Mouse (Mus musculus) right cerebral cortex, adult 18-20 months (tissue): ENCODE results near the gene Plod1.

Source experiments
- DNase-seq: peaks from one replicate; pipeline ENCODE4 v3.0.0; 2022; ENCODE audit warnings: mixed read lengths

Gene Plod1

GRCm38 (mm10) chr4:147936331-147936954, at the start of gene Plod1:
TSS of gene Plod1 (minus strand) at chr4:147936767.
- peak; percentile 80 for DNase-seq

GRCm38 (mm10) chr4:147985205-147986132, 48.9 kb upstream of the Plod1 start, which contains the start of gene Nppb:
TSS of gene Nppb (plus strand) at chr4:147985788.
- DNase-seq, result no peak

GRCm38 (mm10) chr4:147979441-147979860, 42.9 kb upstream of the Plod1 start:
- DNase-seq, result no peak

GRCm38 (mm10) chr4:147978391-147978790, 41.8 kb upstream of the Plod1 start:
- no peak for DNase-seq

- DNase-seq, result no peak
Measured at GRCm38 (mm10) chr4:147977726-147978125, 41.2 kb upstream of the Plod1 start.

DNA sequence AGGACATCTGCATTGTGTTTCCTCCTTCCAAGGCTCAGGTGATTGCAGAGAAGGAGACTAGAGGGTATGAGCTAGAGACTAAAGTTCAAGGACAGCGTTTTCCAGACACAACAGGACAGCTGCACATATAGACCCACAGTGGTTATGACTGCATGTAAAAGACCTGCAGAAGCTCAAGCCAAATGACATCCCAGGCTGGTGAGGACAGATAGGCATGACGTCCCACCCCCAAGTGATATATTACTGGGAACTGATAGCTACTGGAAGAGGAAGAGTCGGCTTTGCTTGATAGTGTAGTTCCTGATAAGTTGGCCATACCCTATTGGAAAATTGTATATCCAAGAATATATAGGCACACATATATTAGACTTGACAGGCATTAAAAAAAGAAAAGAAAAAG, 39.7 kb upstream of the Plod1 start:
- no peak for DNase-seq

GRCm38 (mm10) chr4:147969337-147969736, 32.8 kb upstream of the Plod1 start:
- no peak for DNase-seq

DNA sequence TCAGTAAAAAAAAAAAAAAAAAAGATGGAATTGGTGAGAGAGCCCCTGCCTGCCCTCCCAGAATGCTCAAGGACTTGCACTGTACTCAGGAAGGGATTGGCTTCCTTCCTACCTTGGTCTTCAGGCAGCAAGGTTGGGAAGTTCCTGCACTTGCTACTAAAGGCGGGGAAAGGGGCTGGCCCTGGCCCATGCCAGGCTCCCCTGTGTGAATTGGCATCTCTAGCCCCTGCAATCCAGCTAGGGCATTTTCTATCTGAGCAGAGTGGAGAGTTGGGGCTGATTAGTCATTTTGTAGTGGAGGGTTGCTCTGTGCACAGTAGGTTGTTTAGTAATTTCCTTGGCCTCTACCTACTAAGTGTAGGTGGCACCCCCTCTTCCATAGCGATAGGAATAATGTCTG, 32.2 kb upstream of the Plod1 start:
- DNase-seq, result no peak

GRCm38 (mm10) chr4:147965712-147966111, 29.1 kb upstream of the Plod1 start:
- DNase-seq, result no peak

DNA sequence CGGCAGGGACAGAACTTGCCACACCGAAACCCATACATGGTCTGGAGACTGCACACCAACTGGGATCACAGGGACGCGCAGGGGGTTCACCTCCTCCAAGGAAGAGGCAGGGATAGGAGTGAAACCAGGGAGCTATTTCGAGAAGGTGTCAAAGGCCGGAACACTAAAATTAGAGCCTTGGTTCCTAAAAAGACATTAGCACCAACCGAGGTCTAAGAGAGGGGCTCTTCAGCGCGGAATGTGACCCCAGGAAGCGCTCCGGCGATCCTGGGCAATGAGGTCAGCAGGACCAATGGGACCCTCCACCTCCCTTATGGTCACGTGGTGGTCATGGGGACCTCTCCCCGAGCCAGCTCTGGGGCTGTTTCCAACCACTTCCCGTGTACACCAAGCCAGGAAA, 27.1 kb upstream of the Plod1 start:
- no peak for DNase-seq

- no peak for DNase-seq
Measured at GRCm38 (mm10) chr4:147962781-147963180, 26.2 kb upstream of the Plod1 start.

DNA sequence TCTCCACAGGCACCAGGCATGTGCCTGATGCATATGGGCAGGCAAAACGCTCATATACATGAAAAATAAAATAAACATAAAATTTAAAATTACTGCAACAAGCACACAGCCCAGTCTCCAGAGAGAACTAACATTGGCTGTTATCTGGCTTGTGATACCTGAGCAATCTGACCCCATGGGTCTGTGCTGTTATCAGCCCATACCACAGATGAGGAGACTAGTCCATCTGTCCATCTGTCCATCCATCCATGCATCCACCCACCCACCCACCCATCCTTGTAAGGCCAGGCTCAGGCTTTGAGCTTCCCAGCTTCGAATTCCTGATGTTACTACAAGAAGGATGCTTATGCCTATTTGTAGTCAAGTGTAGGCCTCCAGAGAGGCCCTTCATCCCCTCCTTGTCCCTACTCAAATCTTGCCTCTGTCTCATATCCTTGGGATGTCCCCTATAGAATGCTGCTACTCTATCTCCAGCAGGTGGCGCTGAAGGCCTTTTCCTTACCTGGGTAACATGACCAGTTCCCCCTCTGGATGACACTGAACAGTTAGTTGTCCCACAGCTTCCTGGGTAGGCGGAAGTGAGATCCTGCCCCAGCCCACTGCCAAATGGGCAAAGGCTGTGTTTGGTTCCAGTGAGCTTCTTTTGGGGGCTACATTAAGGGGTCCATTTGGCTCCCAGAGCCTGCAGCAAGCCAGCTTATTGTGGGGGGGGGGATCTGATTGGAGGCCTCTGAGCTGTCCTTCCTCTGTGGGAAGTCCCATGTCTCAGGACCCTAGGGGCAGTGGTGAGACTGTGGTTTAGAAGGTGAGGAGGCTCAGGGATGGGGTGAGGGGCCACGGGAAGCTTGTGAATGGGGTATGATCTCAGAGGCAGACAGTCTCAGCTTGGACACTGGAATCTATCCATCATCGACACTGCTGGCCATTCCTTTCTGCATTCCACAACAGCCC, 23.6 kb upstream of the Plod1 start:
- DNase-seq, result peak; percentile 35

DNA sequence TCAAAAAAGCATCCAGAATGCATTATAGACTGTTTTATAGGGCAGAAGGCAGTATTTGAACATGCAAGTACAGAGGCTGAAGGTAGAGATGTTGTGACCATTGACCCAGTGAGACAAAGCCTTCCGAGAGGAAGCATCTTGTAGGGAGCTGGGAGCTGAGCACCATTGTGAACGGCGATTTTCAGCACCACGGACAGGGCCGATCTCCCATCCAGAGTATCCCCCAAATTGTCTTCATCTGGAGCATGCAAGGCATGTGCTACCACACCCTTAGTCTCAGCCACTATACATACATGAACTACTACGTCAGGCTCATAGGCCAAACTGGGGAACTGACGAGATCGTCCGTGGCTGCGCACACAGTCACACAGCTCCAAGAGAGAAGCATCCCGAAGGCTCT, 20.6 kb upstream of the Plod1 start:
- DNase-seq, result no peak

- DNase-seq, result peak; percentile 34
Measured at GRCm38 (mm10) chr4:147953590-147953989, 17.0 kb upstream of the Plod1 start.

- DNase-seq, result no peak
Measured at GRCm38 (mm10) chr4:147947511-147947910, 10.9 kb upstream of the Plod1 start.

GRCm38 (mm10) chr4:147943005-147943404, 6.4 kb upstream of the Plod1 start:
- no peak for DNase-seq

GRCm38 (mm10) chr4:147941045-147942020, 4.8 kb upstream of the Plod1 start:
- no peak for DNase-seq

DNA sequence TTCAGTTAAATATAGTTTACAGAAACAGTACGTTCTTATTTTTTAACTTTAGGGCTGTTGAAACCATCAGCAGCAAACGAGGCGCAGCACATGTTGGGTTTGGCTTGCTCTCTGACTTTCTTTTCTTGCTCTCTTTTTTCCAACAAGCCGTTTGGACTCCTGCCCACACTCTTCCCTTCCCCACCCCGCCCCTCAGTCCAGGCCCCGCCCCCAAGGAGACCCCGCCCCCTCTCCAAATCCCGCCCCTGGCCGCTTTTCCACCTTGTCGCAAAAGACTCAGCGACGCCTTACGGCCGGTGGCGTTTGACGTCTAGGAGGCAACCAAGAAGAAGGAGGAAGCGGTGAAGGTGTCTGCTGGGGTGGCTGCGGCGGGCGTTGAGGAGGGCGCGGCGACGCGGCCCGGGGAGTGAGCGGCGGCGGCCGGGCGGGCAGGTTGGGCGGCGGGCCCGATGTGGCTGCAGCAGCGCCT, 4.0 kb upstream of the Plod1 start, which contains the start of gene 2510039O18Rik:
TSS of gene 2510039O18Rik (plus strand) at position 320 of the 469 bp plus-strand sequence.
- DNase-seq, result peak; percentile 86

DNA sequence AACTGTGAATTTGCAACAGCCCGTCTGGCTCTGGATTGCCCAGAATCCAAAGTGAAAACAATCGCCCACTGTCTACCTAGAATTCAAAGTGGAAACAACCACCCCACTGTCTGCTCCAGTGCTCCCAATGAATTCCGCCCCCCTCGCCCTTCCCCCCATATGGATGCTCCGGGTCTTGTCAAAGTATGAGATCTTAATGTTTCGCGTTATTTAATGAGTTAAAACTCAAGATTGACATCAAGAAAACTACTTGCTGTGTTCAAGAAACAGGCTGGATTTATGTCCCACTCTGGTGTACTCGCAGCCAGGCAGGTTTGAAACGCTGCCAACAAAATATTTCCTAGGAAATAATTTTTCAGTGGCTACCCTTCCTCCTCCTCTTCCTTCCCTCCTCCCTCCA, 3.5 kb upstream of the Plod1 start:
- peak; percentile 31 for DNase-seq

GRCm38 (mm10) chr4:147938148-147939096, 1.9 kb upstream of the Plod1 start:
- DNase-seq, result no peak
